Mouse (Mus musculus) testis, adult 2 months (tissue): Measurements from ENCODE around the gene Fam189a1. TPM values are rescaled to one million over a fixed set of nuclear protein-coding genes. Genes with fewer than 3 reads are reported as not detected.
A peak's percentile ranks its signal among the peaks of the same experiment; 100 is the strongest.

ENCODE experiments used
- H3K27ac ChIP-seq: fragments of 200-500 bp; 2 replicates; pipeline ENCODE4 v1.5.1; 2012; ENCODE audit warnings: low read depth, low read length; ENCODE audit not compliant: control insufficient read depth, insufficient read depth
- H3K27me3 ChIP-seq: fragments of 200-500 bp; 2 replicates; pipeline ENCODE4 v1.6.1; 2012; ENCODE audit warnings: mild to moderate bottlenecking, low read length, moderate library complexity; ENCODE audit not compliant: control insufficient read depth, insufficient read depth
- H3K36me3 ChIP-seq: fragments of 200-500 bp; 2 replicates; pipeline ENCODE4 v1.6.1; 2012; ENCODE audit warnings: mild to moderate bottlenecking, low read length; ENCODE audit not compliant: control insufficient read depth, insufficient read depth
- H3K4me1 ChIP-seq: fragments of 200-500 bp; 2 replicates; pipeline ENCODE4 v1.6.1; 2012; ENCODE audit warnings: low read length; ENCODE audit not compliant: control insufficient read depth, insufficient read depth
- H3K4me3 ChIP-seq: fragments of 200-500 bp; 2 replicates; pipeline ENCODE4 v1.5.1; 2012; ENCODE audit warnings: low read depth, mild to moderate bottlenecking, low read length, moderate library complexity, mixed read lengths; ENCODE audit not compliant: control insufficient read depth
- CTCF ChIP-seq: fragments of 200-500 bp; IDR thresholded peaks from 2 replicates; pipeline ENCODE4 v1.5.1; 2012; ENCODE audit warnings: low read depth, mild to moderate bottlenecking, inconsistent platforms, low read length, moderate library complexity; ENCODE audit not compliant: control insufficient read depth, insufficient read depth, insufficient replicate concordance
- POLR2A ChIP-seq: fragments of 200-500 bp; IDR thresholded peaks from 2 replicates; pipeline ENCODE4 v1.6.1; 2012; ENCODE audit warnings: low read depth, mild to moderate bottlenecking, inconsistent platforms, low read length, moderate library complexity; ENCODE audit not compliant: control insufficient read depth
- polyA plus RNA-seq: library from polyadenylated mRNA; depleted of rRNA; stranded (reverse); fragments of >200 nt; gene quantifications from 2 replicates; pipeline ENCODE4 v1.2.3, GENCODE M21; 2012

The Fam189a1 gene
- polyA plus RNA-seq, 1 experiment: 1.1 TPM

- Histone ChIP-seq H3K27me3 (no peaks in the 10 kb centered on the region), H3K27ac (no peak overlapping the region), H3K4me3 (no peak overlapping the region), H3K4me1 (no peaks in the 10 kb centered on the region), H3K36me3 (no peaks in the 10 kb centered on the region)
- TF ChIP-seq CTCF: no peak
- no peak for TF ChIP-seq POLR2A
Measured at GRCm38 (mm10) chr7:64776708-64777489, 379.5 kb downstream of the Fam189a1 start.

GRCm38 (mm10) chr7:64773465-64773864 is 382.9 kb downstream of the Fam189a1 start:
- H3K27me3 ChIP-seq: no peaks in the 10 kb centered on the region
- no peaks in the 10 kb centered on the region for H3K36me3 ChIP-seq
- H3K27ac ChIP-seq: no peak overlapping the region
- no peak overlapping the region for H3K4me3 ChIP-seq
- H3K4me1 ChIP-seq: peaks cover 2% of the 10 kb centered on the region; the same call in 1 of the 2 replicates
- TF ChIP-seq CTCF: no peak
- no peak for TF ChIP-seq POLR2A

GRCm38 (mm10) chr7:64770779-64771390 is 385.5 kb downstream of the Fam189a1 start:
- H3K27ac ChIP-seq: no peak overlapping the region
- no peaks in the 10 kb centered on the region for H3K36me3 ChIP-seq
- TF ChIP-seq CTCF: no peak
- TF ChIP-seq POLR2A: peak; percentile 28; the same call in 1 of the 2 replicates
- H3K4me1 ChIP-seq: peaks cover 2% of the 10 kb centered on the region; the same call in 1 of the 2 replicates
- H3K4me3 ChIP-seq: peak overlapping the region; percentile 85
- no peaks in the 10 kb centered on the region for H3K27me3 ChIP-seq

GRCm38 (mm10) chr7:64769768-64770167 is 386.6 kb downstream of the Fam189a1 start:
- H3K36me3 ChIP-seq: no peaks in the 10 kb centered on the region
- peaks cover 2% of the 10 kb centered on the region; the same call in 1 of the 2 replicates for H3K4me1 ChIP-seq
- no peak overlapping the region for H3K27ac ChIP-seq
- no peak overlapping the region for H3K4me3 ChIP-seq
- H3K27me3 ChIP-seq: no peaks in the 10 kb centered on the region
- TF ChIP-seq POLR2A (no peak), CTCF (no peak)

- Histone ChIP-seq H3K4me3 (no peak overlapping the region), H3K27me3 (no peaks in the 10 kb centered on the region), H3K27ac (no peak overlapping the region), H3K36me3 (no peaks in the 10 kb centered on the region), H3K4me1 (no peaks in the 10 kb centered on the region)
- TF ChIP-seq CTCF: no peak
- no peak for TF ChIP-seq POLR2A
Measured at GRCm38 (mm10) chr7:64765595-64765994, 390.8 kb downstream of the Fam189a1 start.

- no peak overlapping the region for H3K27ac ChIP-seq
- no peaks in the 10 kb centered on the region for H3K27me3 ChIP-seq
- TF ChIP-seq POLR2A (no peak), CTCF (no peak)
- no peaks in the 10 kb centered on the region for H3K36me3 ChIP-seq
- H3K4me3 ChIP-seq: no peak overlapping the region
- no peaks in the 10 kb centered on the region; the same call in 1 of the 2 replicates for H3K4me1 ChIP-seq
Measured at GRCm38 (mm10) chr7:64755141-64755540, 401.2 kb downstream of the Fam189a1 start.

- Histone ChIP-seq H3K4me1 (no peaks in the 10 kb centered on the region), H3K36me3 (no peaks in the 10 kb centered on the region), H3K27ac (no peak overlapping the region), H3K27me3 (no peaks in the 10 kb centered on the region), H3K4me3 (no peak overlapping the region)
- no peak for TF ChIP-seq CTCF
- TF ChIP-seq POLR2A: no peak
Measured at GRCm38 (mm10) chr7:64754161-64754560, 402.2 kb downstream of the Fam189a1 start.
